Mouse (Mus musculus): ENCODE measurements around the gene Mtrf1l.

Gene Mtrf1l

GRCm38 (mm10) chr10:5803739-5804138 is 20.0 kb downstream of the Mtrf1l start:
- no peak for DNase-seq

GRCm38 (mm10) chr10:5802866-5803265 is 20.8 kb downstream of the Mtrf1l start:
- no peak for DNase-seq

DNA sequence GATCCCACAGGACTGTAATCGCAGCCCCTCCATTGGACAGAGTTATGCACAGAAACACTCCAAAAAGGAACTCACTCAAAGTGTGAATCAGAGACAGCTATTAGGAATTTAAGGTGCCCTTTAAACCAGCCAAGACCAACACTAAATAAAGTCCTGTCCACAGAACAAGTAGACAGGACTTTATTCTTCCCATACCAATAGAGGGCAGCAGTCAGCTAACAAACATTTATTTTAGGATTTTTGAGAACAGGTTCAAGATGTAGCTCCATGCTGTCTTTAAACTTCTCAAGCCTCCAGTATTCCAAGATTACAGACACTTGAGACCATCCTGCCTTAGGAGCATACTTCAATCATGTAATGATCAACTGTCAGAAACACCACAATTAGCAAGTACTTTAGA is 23.2 kb downstream of the Mtrf1l start:
- DNase-seq, result no peak

DNA sequence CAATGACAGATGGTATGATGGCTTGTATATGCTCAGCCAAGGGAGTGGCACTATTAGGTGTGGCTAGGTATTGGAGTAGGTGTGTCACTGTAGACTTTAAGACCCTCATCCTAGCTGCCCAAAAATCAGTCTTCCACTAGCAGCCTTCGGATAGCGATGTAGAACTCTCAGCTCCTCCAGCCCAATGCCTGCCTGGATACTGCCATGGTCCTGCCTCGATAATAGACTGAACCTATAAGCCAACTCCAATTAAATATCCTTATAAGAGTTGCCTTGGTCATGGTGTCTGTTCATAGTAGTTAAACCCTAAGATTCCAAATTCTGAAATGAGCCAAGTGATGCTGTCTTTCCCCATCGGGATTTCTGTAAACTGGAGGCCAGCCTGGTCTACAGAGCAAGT is 25.6 kb downstream of the Mtrf1l start:
- DNase-seq, result no peak

GRCm38 (mm10) chr10:5790657-5791056 is 33.1 kb downstream of the Mtrf1l start:
- no peak for DNase-seq

- DNase-seq, result no peak
Measured at GRCm38 (mm10) chr10:5786923-5787322, 36.8 kb downstream of the Mtrf1l start.
